Mouse (Mus musculus) MEL (cell line): ENCODE measurements around the gene Mymk.

Experiments
- BHLHE40 ChIP-seq: IDR thresholded peaks from 2 replicates; pipeline ENCODE4 v1.6.1; 2012; ENCODE audit warnings: low read depth, mild to moderate bottlenecking, inconsistent platforms, low read length, improper control_type of control experiment, borderline replicate concordance
- CTCF ChIP-seq, 3 experiments: IDR thresholded peaks in 2 of 3; conservative IDR thresholded peaks in 1 of 3; 2 replicates each; pipeline ENCODE4 v1.5.1; 2011 to 2012; ENCODE audit warnings: low read length in 3 of 3, low read depth in 2 of 3, mild to moderate bottlenecking in 2 of 3, improper control_type of control experiment in 1 of 3, inconsistent platforms in 1 of 3, mixed read lengths in 1 of 3, moderate library complexity in 1 of 3; ENCODE audit not compliant: control insufficient read depth in 1 of 3, insufficient read depth in 1 of 3, poor library complexity in 1 of 3, severe bottlenecking in 1 of 3
- E2F4 ChIP-seq: IDR thresholded peaks from 2 replicates; pipeline ENCODE4 v1.6.1; 2011; ENCODE audit warnings: low read depth, low read length, improper control_type of control experiment, borderline replicate concordance
- EP300 ChIP-seq, 2 experiments: IDR thresholded peaks; 2 replicates each; pipeline ENCODE4 v1.6.1; 2011; ENCODE audit warnings: improper control_type of control experiment in 2 of 2, low read length in 2 of 2, low read depth in 1 of 2, mild to moderate bottlenecking in 1 of 2
- GATA1 ChIP-seq: IDR thresholded peaks from 2 replicates; pipeline ENCODE4 v1.6.1; 2011; ENCODE audit warnings: low read depth, low read length, improper control_type of control experiment
- MYB ChIP-seq: IDR thresholded peaks from 2 replicates; pipeline ENCODE4 v1.6.1; 2011; ENCODE audit warnings: mild to moderate bottlenecking, low read depth, low read length, improper control_type of control experiment
- POLR2A ChIP-seq, 2 experiments: IDR thresholded peaks; 2 replicates each; pipeline ENCODE4 v1.6.1; 2011 to 2012; ENCODE audit warnings: low read length in 2 of 2, mild to moderate bottlenecking in 2 of 2, control low read depth in 1 of 2, improper control_type of control experiment in 1 of 2, low read depth in 1 of 2, moderate library complexity in 1 of 2; ENCODE audit not compliant: control insufficient read depth in 1 of 2, insufficient read depth in 1 of 2, poor library complexity in 1 of 2
- SMC3 ChIP-seq: IDR thresholded peaks from 2 replicates; pipeline ENCODE4 v1.6.1; 2011; ENCODE audit warnings: low read depth, low read length, improper control_type of control experiment
- TAL1 ChIP-seq: IDR thresholded peaks from 2 replicates; pipeline ENCODE4 v1.6.1; 2012; ENCODE audit warnings: mild to moderate bottlenecking, inconsistent platforms, low read length, moderate library complexity, mixed read lengths
- USF1 ChIP-seq: IDR thresholded peaks from 2 replicates; pipeline ENCODE4 v1.6.1; 2014; ENCODE audit warnings: low read depth, mild to moderate bottlenecking, inconsistent platforms, low read length, improper control_type of control experiment, moderate library complexity
- USF2 ChIP-seq, 2 experiments: IDR thresholded peaks; 2 replicates each; pipeline ENCODE4 v1.6.1; 2011 to 2012; ENCODE audit warnings: improper control_type of control experiment in 2 of 2, low read length in 2 of 2, borderline replicate concordance in 1 of 2, inconsistent platforms in 1 of 2, low read depth in 1 of 2, mild to moderate bottlenecking in 1 of 2; ENCODE audit not compliant: insufficient read depth in 1 of 2
- ZNF384 ChIP-seq: IDR thresholded peaks from 2 replicates; pipeline ENCODE4 v1.6.1; 2012; ENCODE audit warnings: low read depth, mild to moderate bottlenecking, inconsistent platforms, low read length, improper control_type of control experiment

DNA sequence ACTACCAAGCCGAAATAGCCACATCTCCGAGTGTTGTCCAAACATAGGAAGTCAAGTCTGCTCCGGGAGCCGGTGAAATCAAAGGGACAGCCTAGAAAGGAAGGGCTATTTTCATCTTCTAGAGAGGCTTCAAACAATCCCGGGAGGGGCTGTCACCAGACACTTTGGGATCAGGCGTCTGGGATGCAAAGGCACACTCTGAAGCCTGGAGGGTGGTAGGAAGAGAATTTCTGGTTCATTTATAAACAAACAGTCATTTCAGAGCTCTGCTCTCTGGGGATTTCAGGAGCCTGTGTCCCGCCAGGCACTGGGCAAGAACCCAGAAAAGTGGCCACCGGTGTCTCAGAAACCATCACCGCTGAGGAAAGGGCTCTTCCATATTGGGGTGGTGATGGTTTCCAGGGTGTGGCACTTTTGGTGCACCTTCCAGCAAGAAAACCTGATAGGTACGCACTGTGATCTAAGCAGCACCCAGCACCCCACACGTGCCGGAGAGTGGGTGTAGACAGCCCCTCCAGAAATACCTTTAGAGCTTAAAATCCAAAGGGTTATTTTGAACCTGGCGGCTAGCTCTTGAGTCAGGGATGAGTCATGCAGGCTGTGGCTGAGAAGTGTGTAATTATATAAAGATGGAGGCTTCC lies 24.5 kb upstream of the Mymk start:
- TF ChIP-seq TAL1 (no peak), EP300 (IDR thresholded peaks at IDR 0.05; ENCODE audit: low read depth in 1 of 2, low read length in 2 of 2) (no peak), CTCF (IDR thresholded peaks at IDR 0.05 in 2 of 3, conservative IDR thresholded peaks at IDR 0.05 in 1 of 3; ENCODE audit: control insufficient read depth in 1 of 3, insufficient read depth in 1 of 3, low read depth in 2 of 3, low read length in 3 of 3, poor library complexity in 1 of 3, severe bottlenecking in 1 of 3) (no peak), ZNF384 (no peak), USF1 (no peak), BHLHE40 (no peak), USF2 (IDR thresholded peaks at IDR 0.05; ENCODE audit: borderline replicate concordance in 1 of 2, insufficient read depth in 1 of 2, low read depth in 1 of 2, low read length in 2 of 2) (no peak), POLR2A (IDR thresholded peaks at IDR 0.05; ENCODE audit: control insufficient read depth in 1 of 2, insufficient read depth in 1 of 2, low read depth in 1 of 2, low read length in 2 of 2, poor library complexity in 1 of 2) (no peak), SMC3 (no peak), GATA1 (no peak), MYB (no peak), E2F4 (no peak)
